Mouse (Mus musculus) heart, adult 2 months (tissue): ENCODE measurements around the gene Adam15.

Source experiments
- CTCF ChIP-seq: fragments of 200-600 bp; IDR thresholded peaks from 2 replicates; pipeline ENCODE4 v1.8.1; 2022; ENCODE audit warnings: antibody characterized with exemption, mild to moderate bottlenecking, moderate library complexity
- POLR2A ChIP-seq: fragments of 200-500 bp; IDR thresholded peaks from 2 replicates; pipeline ENCODE4 v1.6.1; 2011; ENCODE audit warnings: mild to moderate bottlenecking, low read depth, low read length, control low read depth; ENCODE audit not compliant: insufficient read depth

- TF ChIP-seq CTCF (no peak), POLR2A (no peak)
Measured at GRCm38 (mm10) chr3:89330346-89330745, 19.4 kb downstream of the Adam15 start.
